Mouse (Mus musculus) olfactory bulb, adult 2 months (tissue): ENCODE results near the gene Tdrd9.

Experiments used
- CTCF ChIP-seq: fragments of 200-500 bp; IDR thresholded peaks from 2 replicates; pipeline ENCODE4 v1.5.1; 2012; ENCODE audit warnings: low read depth, mild to moderate bottlenecking, low read length, moderate library complexity; ENCODE audit not compliant: insufficient read depth
- POLR2A ChIP-seq: fragments of 200-500 bp; IDR thresholded peaks from 2 replicates; pipeline ENCODE4 v1.6.1; 2012; ENCODE audit warnings: mild to moderate bottlenecking, low read depth, low read length, moderate library complexity; ENCODE audit not compliant: insufficient read depth

- TF ChIP-seq CTCF (no peak), POLR2A (no peak)
These were observed 27.8 kb upstream of the Tdrd9 start for GRCm38 (mm10) chr12:111943421-111944064.
